Comparison of ENCODE assay signal across 18 mouse cellular contexts in genomic region chr7:44533746-44534045, GRCm38 (mm10). TPM values are rescaled to one million over a fixed set of nuclear protein-coding genes. Genes with fewer than 3 reads are reported as not detected.
"Had no signal": no experiment of that assay in that cellular context is flagged by ENCODE, and none has a peak within 500 bp of the region (broad histone marks: within the 10 kb centered on the region; RNA-seq: fewer than 3 reads in every experiment).

No protein-coding gene starts in this region.

- H3K27ac ChIP-seq: kidney, embryonic 15.5 days; limb, embryonic 12.5 days; limb, embryonic 15.5 days; liver, embryonic 14.5 days; lung, embryonic 15.5 days; midbrain, embryonic 10.5 days; midbrain, embryonic 13.5 days; neural tube, embryonic 13.5 days had no signal

- H3K4me3 ChIP-seq: kidney, embryonic 15.5 days; limb, embryonic 12.5 days; limb, embryonic 15.5 days; lung, embryonic 15.5 days; megakaryocyte, embryonic 14.5 days; midbrain, embryonic 10.5 days; midbrain, embryonic 13.5 days; myocyte; neural tube, embryonic 13.5 days had no signal

- H3K4me1 ChIP-seq: kidney, embryonic 15.5 days; limb, embryonic 12.5 days; lung, embryonic 15.5 days; midbrain, embryonic 13.5 days; neural tube, embryonic 13.5 days had no signal

- DNase-seq: kidney, adult 2 months; kidney, postnatal 10 days; layer of hippocampus, postnatal 36 days; left cerebral cortex, postnatal 4 days; thymus, adult 18-20 months; thymus, postnatal 36 days had no signal

RNA-seq across cellular contexts. Expression of gene Spib, which starts 1.8 kb away (rescaled TPM):
- polyA plus RNA-seq: midbrain, embryonic 10.5 days; midbrain, embryonic 13.5 days; midbrain, embryonic 16.5 days had no signal

RNA-seq across cellular contexts. Expression of gene Mybpc2, which starts 9.2 kb away (rescaled TPM):
- polyA plus RNA-seq: liver, embryonic 14.5 days had no signal

RNA-seq across cellular contexts. Expression of gene Fam71e1, which starts 37.3 kb away (rescaled TPM):
- total RNA-seq: monocyte, adult 5-6 weeks had no signal
